Mouse (Mus musculus): Measurements from ENCODE around the gene Wdr64.

Wdr64 gene

DNA sequence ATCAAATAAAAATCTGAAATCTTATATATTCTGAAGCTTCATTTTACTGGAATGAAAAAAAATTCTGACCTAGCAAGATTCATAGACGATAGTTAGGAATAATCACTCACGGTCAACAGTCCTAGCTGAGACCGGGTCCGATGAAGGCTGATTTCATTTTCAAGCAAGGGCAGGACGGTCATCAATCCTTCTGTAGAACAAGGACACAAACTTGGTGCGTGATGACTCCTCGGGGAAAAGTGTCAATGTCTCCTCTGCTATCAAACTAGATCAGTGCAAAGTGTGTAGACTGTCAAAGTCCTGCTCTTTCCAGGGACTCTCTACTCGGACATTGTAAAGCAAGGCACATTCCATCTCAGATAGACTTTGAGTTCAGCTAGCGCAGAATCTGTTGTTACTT lies 18.4 kb downstream of the Wdr64 start:
- no peak for DNase-seq (ENCODE audit: extremely low read depth, low read depth)

DNA sequence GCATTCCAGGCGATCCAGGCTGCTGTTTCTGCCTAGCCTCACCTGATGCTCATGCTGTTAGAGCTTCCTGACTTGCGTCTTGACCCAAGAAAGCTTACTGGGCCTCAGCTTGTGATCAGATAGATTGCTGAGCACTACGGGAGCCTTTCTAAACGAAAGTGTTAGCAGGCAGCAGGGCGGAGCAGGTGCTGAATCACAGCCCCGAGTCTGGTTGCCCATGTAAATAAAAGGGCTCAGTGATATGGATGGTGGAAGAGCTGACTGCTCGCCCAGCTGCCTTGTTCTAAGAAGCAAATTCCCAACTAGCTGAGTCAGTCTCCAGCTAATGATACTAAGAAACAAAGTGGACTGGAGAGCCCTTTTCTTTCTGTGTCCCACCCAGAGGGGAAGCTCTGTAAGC lies 27.4 kb downstream of the Wdr64 start:
- no peak for DNase-seq (ENCODE audit: extremely low read depth, low read depth)

DNA sequence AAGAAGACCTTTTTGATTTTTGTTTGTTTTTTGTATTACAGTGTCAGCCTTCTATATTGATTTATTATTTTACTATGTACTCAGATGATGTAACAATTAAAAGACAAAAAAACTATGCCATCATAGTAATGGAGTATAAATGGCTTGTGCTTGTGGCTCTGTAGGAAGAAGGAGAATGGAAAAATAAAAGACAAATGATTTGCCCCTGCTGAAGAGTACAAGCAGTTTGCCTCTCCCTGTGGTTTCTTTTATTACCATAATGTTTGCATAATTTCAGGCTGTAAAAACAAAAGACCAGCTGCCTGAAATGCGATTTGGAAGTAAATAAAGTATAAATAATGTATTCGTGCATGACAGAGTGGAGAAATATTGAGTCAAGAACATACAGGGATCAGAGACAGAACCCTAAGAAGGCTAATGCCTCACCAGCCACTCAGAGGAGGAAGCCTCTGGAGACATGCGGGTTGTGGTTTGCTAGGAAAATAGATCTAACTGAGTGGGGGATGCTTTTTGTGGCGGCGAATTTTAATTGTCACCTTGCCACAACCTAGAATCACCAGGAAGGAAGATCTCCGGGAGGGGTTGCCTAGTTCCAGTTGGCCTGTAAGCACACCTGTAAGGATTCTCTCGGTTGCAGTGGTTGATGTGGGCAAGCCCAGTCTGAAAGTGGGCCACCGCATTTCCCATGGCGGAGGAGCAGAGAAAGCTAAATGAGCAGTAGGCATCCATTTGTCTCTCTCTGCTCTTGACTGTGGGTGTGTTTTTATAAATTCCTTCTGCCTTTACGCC lies 56.4 kb downstream of the Wdr64 start:
- DNase-seq (ENCODE audit: extremely low read depth, low read depth) = no peak

DNA sequence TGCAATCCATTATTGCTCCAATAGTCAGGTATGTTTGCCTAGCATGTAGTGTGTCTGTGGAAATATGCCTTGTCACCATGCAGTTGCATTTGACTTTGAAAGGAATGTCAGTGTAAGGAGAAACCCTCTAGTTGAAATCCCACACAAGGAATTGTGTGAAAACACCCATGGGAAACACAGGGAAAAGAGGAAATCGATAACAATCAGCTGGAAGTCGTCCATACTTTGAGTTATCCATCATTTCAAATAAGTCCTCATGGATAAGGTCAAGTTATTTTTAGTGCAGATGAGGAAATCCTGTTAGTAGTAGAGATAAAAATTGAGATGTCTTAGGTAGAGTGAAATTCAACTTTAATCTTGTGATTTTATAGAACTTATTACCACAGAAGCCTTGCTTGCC lies 96.3 kb downstream of the Wdr64 start:
- DNase-seq (ENCODE audit: extremely low read depth, low read depth) = no peak

DNA sequence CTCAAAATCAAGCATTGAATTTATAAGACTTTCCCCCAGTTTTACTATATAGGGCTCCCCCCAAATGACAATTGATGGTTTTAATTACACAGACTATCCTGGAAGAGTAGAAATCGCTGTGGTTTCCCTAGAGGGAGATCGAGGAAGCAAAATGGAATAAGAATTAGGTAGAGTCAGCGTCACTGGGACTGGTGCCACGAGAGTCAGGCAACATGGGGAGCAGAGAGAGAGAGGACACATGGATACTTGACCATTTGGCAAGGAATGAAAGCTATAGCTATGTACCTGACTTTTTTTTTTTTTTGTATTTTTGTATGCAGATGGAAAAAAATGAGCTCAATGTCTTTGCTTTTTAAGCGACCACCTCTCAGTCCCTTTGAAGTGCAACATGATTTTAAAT lies 110.0 kb downstream of the Wdr64 start:
- DNase-seq (ENCODE audit: extremely low read depth, low read depth) = no peak

DNA sequence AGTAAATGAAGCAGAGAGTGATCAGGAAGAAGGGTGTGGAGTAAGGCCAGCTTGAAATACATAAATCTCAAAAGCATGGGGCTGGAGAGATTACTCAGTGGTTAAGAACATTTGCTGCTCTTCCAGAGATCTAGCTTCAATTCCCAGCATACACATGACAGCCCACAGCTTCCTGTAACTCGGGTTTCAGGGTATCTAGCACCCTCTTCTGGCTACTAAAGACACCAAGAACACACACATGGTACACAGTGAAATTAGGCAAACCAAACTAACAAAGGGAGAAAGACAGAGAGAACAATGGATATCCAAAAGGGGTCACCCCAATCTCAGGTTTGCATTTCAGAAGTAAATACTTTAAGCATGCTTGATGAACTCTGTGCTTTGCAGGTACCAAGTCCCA lies 113.2 kb downstream of the Wdr64 start:
- no peak for DNase-seq (ENCODE audit: extremely low read depth, low read depth)

DNA sequence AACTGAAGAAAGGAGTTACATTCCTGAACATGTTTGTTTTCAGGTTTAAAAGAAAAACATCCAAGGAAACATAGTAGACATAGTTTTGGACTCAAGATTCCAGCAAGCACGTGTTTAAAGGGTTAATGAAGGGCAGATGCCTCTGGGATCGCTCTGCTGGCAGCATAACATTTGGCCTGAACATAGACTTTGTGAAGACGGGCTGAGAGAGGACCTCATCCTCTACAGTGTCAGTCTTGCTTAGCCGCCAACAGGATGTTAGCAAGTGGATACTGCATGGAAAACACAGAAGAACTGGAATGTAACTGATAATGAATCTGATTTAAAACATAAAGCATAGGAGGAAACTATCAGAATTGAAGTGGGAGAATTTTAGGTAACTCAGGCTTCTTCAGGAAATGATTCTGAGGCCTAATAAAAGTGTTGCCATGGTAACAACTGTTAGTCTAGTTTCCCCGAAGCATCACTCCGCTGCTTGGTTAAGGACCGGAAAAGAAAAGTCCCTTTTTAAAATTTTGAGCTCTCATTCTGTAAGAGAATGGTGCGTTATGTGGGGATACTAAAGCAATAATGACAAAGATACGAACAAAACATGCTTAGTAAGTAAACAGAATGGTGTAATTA lies 125.5 kb downstream of the Wdr64 start:
- DNase-seq (ENCODE audit: extremely low read depth, low read depth) = no peak

DNA sequence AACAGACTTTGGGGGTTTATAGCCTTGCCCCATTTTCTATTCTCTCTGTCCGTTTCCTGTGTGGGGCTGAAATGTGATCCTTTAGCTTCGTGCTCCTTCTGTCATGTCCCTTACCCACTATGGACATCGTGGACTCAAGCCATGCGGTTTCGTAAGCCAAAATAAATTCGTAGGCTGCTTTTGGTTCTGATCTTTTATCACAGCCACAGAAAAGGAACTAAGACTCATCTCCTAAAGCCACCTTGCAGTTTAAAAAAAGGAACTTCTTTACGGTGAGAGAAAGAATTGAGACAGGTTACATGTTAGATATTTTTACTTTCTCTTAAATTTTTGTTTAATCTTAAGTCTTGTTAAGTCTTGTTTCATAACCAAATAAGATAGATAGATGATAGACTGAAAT lies 130.1 kb downstream of the Wdr64 start:
- DNase-seq (ENCODE audit: extremely low read depth, low read depth) = peak; percentile 31

DNA sequence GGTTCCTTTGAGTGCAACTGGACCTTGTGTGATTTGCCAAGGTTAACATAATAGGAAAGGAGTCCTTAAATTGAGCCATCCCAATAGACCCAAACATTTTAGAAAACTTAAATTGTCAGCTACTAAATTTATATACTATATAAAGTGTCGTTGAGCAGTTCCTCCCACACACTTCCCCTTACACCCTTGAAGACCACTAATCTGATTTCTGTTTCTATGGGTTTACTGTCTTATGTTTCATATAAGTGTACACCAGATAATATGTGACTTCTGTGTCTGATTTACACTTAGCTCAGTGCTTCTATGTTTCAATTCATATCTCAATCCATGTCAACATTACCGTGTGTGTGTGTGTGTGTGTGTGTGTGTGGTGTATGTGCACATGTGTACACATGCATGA lies 130.8 kb downstream of the Wdr64 start:
- DNase-seq (ENCODE audit: extremely low read depth, low read depth) = peak; percentile 17

DNA sequence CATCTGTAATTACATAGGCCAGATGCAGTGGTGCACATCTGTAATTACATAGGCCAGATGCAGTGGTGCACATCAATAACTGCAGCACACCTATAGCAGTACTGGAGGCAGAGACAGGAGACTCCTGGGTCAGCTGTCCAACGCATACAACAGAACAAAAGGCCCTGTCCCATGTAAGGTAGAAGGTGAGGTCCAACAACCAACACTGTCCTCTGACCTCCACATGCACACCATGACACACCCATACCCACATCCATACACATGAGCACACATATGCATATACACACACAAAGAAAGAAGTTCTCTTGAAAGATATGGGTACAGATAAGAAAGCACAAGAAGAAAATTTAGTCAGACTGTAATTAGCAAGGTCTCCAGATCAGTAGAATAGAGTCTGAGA lies 157.1 kb downstream of the Wdr64 start:
- DNase-seq (ENCODE audit: extremely low read depth, low read depth) = no peak
